Mouse (Mus musculus) myocyte (in vitro differentiated cells): ENCODE measurements around the gene Fam104a. TPM values are rescaled to one million over a fixed set of nuclear protein-coding genes. Genes with fewer than 3 reads are reported as not detected.

Source experiments
- H3K27me3 ChIP-seq: one replicate; pipeline ENCODE4 v1.6.1; 2011; ENCODE audit not compliant: control insufficient read depth, insufficient read depth, insufficient read length
- H3K36me3 ChIP-seq: one replicate; pipeline ENCODE4 v1.6.1; 2011; ENCODE audit not compliant: control insufficient read depth, insufficient read depth
- H3K4me2 ChIP-seq: one replicate; pipeline ENCODE4 v1.6.1; 2011; ENCODE audit warnings: low read depth, control low read depth
- H3K4me3 ChIP-seq: one replicate; pipeline ENCODE4 v1.5.1; 2011; ENCODE audit warnings: mild to moderate bottlenecking, control low read depth, moderate library complexity
- H3K79me2 ChIP-seq: one replicate; pipeline ENCODE4 v1.6.1; 2011; ENCODE audit not compliant: control insufficient read depth, insufficient read depth
- H3ac ChIP-seq: one replicate; pipeline ENCODE4 v1.6.1; 2011; ENCODE audit not compliant: control insufficient read depth, insufficient read length
- CEBPB ChIP-seq: IDR thresholded peaks from 2 replicates; pipeline ENCODE4 v1.6.1; 2011; ENCODE audit warnings: mild to moderate bottlenecking, moderate library complexity; ENCODE audit not compliant: poor library complexity, insufficient read depth, severe bottlenecking
- E2F4 ChIP-seq: IDR thresholded peaks from one replicate; pipeline ENCODE4 v1.6.1; 2011; ENCODE audit warnings: mild to moderate bottlenecking, control low read depth, moderate library complexity; ENCODE audit not compliant: insufficient read depth
- MAX ChIP-seq: IDR thresholded peaks from one replicate; pipeline ENCODE4 v1.6.1; 2011; ENCODE audit warnings: low read depth, mild to moderate bottlenecking, control low read depth
- MYOD1 ChIP-seq, 3 experiments: IDR thresholded peaks; one replicate each; pipeline ENCODE4 v1.6.1; 2011; ENCODE audit warnings: control low read depth in 2 of 3, low read depth in 2 of 3, mild to moderate bottlenecking in 2 of 3, moderate library complexity in 1 of 3; ENCODE audit not compliant: insufficient read length in 2 of 3, control insufficient read depth in 1 of 3
- MYOG ChIP-seq, 3 experiments: IDR thresholded peaks; one replicate each; pipeline ENCODE4 v1.6.1; 2011; ENCODE audit warnings: control low read depth in 2 of 3, low read depth in 2 of 3, mild to moderate bottlenecking in 2 of 3; ENCODE audit not compliant: insufficient read length in 2 of 3, control insufficient read depth in 1 of 3, insufficient read depth in 1 of 3
- POLR2A ChIP-seq: IDR thresholded peaks from one replicate; pipeline ENCODE4 v1.6.1; 2011; ENCODE audit warnings: low read depth, mild to moderate bottlenecking, control low read depth, moderate library complexity; ENCODE audit not compliant: insufficient read length
- POLR2AphosphoS2 ChIP-seq: IDR thresholded peaks from one replicate; pipeline ENCODE4 v1.6.1; 2011; ENCODE audit warnings: low read depth, control low read depth; ENCODE audit not compliant: insufficient read length
- REST ChIP-seq: IDR thresholded peaks from one replicate; pipeline ENCODE4 v1.6.1; 2011; ENCODE audit warnings: mild to moderate bottlenecking, control low read depth, moderate library complexity; ENCODE audit not compliant: insufficient read depth, insufficient read length
- SRF ChIP-seq: IDR thresholded peaks from one replicate; pipeline ENCODE4 v1.6.1; 2011; ENCODE audit warnings: low read depth; ENCODE audit not compliant: control insufficient read depth, insufficient read length
- TCF12 ChIP-seq: IDR thresholded peaks from one replicate; pipeline ENCODE4 v1.6.1; 2011; ENCODE audit warnings: mild to moderate bottlenecking, control low read depth; ENCODE audit not compliant: poor library complexity, insufficient read depth, severe bottlenecking
- TCF3 ChIP-seq: IDR thresholded peaks from one replicate; pipeline ENCODE4 v1.6.1; 2011; ENCODE audit warnings: low read depth, control low read depth; ENCODE audit not compliant: insufficient read length
- USF1 ChIP-seq: IDR thresholded peaks from one replicate; pipeline ENCODE4 v1.6.1; 2011; ENCODE audit warnings: low read depth, mild to moderate bottlenecking, control low read depth, moderate library complexity
- polyA plus RNA-seq: library from polyadenylated mRNA; unstranded; fragments of >200 nt; fragmentation: generic; extraction: Trizol; gene quantifications from one replicate; pipeline ENCODE4 v1.2.1, GENCODE M21; 2012; ENCODE audit warnings: missing spikeins

The Fam104a gene
- polyA plus RNA-seq, 1 experiment = 45.8 TPM

- Histone ChIP-seq H3ac (no peak overlapping the region), H3K36me3 (peaks cover 10% of the 10 kb centered on the region), H3K27me3 (no peaks in the 10 kb centered on the region), H3K79me2 (peaks cover 69% of the 10 kb centered on the region), H3K4me2 (no peak overlapping the region), H3K4me3 (no peak overlapping the region)
- no peak for TF ChIP-seq CEBPB
- TF ChIP-seq MYOD1 (IDR thresholded peaks at IDR 0.05; ENCODE audit: control insufficient read depth in 1 of 3, insufficient read length in 2 of 3, low read depth in 2 of 3) = no peak
- TF ChIP-seq USF1 = no peak
- no peak for TF ChIP-seq POLR2AphosphoS2
- TF ChIP-seq MYOG (IDR thresholded peaks at IDR 0.05; ENCODE audit: control insufficient read depth in 1 of 3, insufficient read depth in 1 of 3, insufficient read length in 2 of 3, low read depth in 2 of 3) = no peak
- TF ChIP-seq MAX = no peak
- TF ChIP-seq SRF = no peak
- TF ChIP-seq REST = no peak
- no peak for TF ChIP-seq E2F4
- TF ChIP-seq TCF12 = no peak
- no peak for TF ChIP-seq POLR2A
- no peak for TF ChIP-seq TCF3
These were observed 16.3 kb downstream of the Fam104a start for GRCm38 (mm10) chr11:113667704-113668103.

- Histone ChIP-seq H3K36me3 (peaks cover 10% of the 10 kb centered on the region), H3K79me2 (peaks cover 63% of the 10 kb centered on the region), H3K4me2 (no peak overlapping the region), H3K27me3 (no peaks in the 10 kb centered on the region), H3ac (no peak overlapping the region), H3K4me3 (no peak overlapping the region)
- TF ChIP-seq POLR2AphosphoS2 = no peak
- no peak for TF ChIP-seq E2F4
- TF ChIP-seq CEBPB = no peak
- TF ChIP-seq REST = no peak
- no peak for TF ChIP-seq MYOD1 (IDR thresholded peaks at IDR 0.05; ENCODE audit: control insufficient read depth in 1 of 3, insufficient read length in 2 of 3, low read depth in 2 of 3)
- no peak for TF ChIP-seq MAX
- TF ChIP-seq POLR2A = no peak
- no peak for TF ChIP-seq USF1
- no peak for TF ChIP-seq SRF
- no peak for TF ChIP-seq TCF3
- no peak for TF ChIP-seq MYOG (IDR thresholded peaks at IDR 0.05; ENCODE audit: control insufficient read depth in 1 of 3, insufficient read depth in 1 of 3, insufficient read length in 2 of 3, low read depth in 2 of 3)
- no peak for TF ChIP-seq TCF12
These were observed 16.8 kb downstream of the Fam104a start for GRCm38 (mm10) chr11:113667122-113667521.

DNA sequence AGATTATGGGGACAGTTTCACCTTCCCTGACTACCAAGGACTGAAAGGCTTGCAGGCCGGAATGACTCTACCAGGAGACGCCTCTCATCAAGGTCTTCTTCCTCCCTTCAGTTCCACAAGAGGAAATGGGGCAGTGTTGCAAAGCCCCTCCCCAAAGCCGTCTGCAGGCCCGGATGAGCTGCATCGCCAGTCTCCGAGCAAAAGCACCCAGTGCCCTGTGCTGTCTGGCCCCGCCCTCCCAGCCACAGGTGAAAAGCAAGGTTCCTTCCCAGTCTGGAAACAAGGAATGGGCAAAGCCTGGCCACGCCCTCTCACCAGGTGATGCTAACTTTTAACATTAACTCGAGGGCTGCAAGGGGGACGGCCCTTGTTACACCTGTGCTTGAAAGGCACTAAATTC is 17.3 kb downstream of the Fam104a start:
- peaks cover 59% of the 10 kb centered on the region for H3K79me2 ChIP-seq
- no peak overlapping the region for H3K4me3 ChIP-seq
- no peak for TF ChIP-seq MYOD1 (IDR thresholded peaks at IDR 0.05; ENCODE audit: control insufficient read depth in 1 of 3, insufficient read length in 2 of 3, low read depth in 2 of 3)
- no peak for TF ChIP-seq SRF
- TF ChIP-seq E2F4 = no peak
- TF ChIP-seq CEBPB = no peak
- TF ChIP-seq MAX = no peak
- peaks cover 9% of the 10 kb centered on the region for H3K36me3 ChIP-seq
- no peak overlapping the region for H3K4me2 ChIP-seq
- no peaks in the 10 kb centered on the region for H3K27me3 ChIP-seq
- no peak overlapping the region for H3ac ChIP-seq

DNA sequence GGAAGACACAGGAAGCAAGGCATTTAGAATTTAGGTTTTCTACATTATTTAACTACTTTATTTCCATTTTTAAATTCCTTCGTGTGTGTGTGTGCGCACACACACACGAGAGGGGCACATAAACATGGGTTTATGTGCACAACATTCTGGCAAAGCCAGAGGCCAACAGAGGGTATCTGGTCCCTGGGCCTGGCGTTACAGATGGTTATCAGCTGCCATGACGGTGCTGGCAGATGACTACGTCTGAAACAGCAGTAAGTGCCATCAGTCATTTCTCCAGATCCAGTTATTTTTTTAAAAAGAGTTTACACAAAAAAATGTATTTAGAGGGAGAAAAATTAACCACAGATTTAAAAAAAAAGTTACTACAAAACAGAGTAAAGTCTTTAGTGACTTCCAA is 17.8 kb downstream of the Fam104a start:
- Histone ChIP-seq H3K36me3 (peaks cover 5% of the 10 kb centered on the region), H3K4me2 (no peak overlapping the region)
- TF ChIP-seq MYOD1 (IDR thresholded peaks at IDR 0.05; ENCODE audit: control insufficient read depth in 1 of 3, insufficient read length in 2 of 3, low read depth in 2 of 3) = no peak

GRCm38 (mm10) chr11:113664279-113664678 is 19.7 kb downstream of the Fam104a start:
- Histone ChIP-seq H3K79me2 (peaks cover 36% of the 10 kb centered on the region), H3K4me2 (no peak overlapping the region), H3K4me3 (no peak overlapping the region), H3K36me3 (no peaks in the 10 kb centered on the region), H3K27me3 (no peaks in the 10 kb centered on the region), H3ac (no peak overlapping the region)
- TF ChIP-seq MYOG (IDR thresholded peaks at IDR 0.05; ENCODE audit: control insufficient read depth in 1 of 3, insufficient read depth in 1 of 3, insufficient read length in 2 of 3, low read depth in 2 of 3) (no peak), USF1 (no peak), TCF3 (no peak), E2F4 (no peak), CEBPB (no peak), POLR2AphosphoS2 (no peak), POLR2A (no peak), SRF (no peak), MYOD1 (IDR thresholded peaks at IDR 0.05; ENCODE audit: control insufficient read depth in 1 of 3, insufficient read length in 2 of 3, low read depth in 2 of 3) (no peak), MAX (no peak), TCF12 (no peak), REST (no peak)

More for the DNA sequence above, 17.8 kb downstream of the Fam104a start:
- no peak overlapping the region for H3K4me3 ChIP-seq
- H3K79me2 ChIP-seq = peaks cover 54% of the 10 kb centered on the region
- no peak overlapping the region for H3ac ChIP-seq
- H3K27me3 ChIP-seq = no peaks in the 10 kb centered on the region
